Mouse (Mus musculus) bone marrow, adult 2 months (tissue): ENCODE measurements around the gene Cdcp1.

Experiments used
- CTCF ChIP-seq: fragments of 200-500 bp; IDR thresholded peaks from 2 replicates; pipeline ENCODE4 v1.5.1; 2011; ENCODE audit warnings: low read length, control low read depth; ENCODE audit not compliant: control insufficient read depth, insufficient read depth
- POLR2A ChIP-seq: fragments of 200-500 bp; IDR thresholded peaks from 2 replicates; pipeline ENCODE4 v1.6.1; 2011; ENCODE audit warnings: low read depth, mild to moderate bottlenecking, control low read depth, low read length, borderline replicate concordance; ENCODE audit not compliant: control insufficient read depth

GRCm38 (mm10) chr9:123148430-123148829, 67.4 kb downstream of the Cdcp1 start:
- TF ChIP-seq CTCF (no peak), POLR2A (no peak)
